Mouse (Mus musculus): ENCODE data around the gene Slc25a14.

DNA sequence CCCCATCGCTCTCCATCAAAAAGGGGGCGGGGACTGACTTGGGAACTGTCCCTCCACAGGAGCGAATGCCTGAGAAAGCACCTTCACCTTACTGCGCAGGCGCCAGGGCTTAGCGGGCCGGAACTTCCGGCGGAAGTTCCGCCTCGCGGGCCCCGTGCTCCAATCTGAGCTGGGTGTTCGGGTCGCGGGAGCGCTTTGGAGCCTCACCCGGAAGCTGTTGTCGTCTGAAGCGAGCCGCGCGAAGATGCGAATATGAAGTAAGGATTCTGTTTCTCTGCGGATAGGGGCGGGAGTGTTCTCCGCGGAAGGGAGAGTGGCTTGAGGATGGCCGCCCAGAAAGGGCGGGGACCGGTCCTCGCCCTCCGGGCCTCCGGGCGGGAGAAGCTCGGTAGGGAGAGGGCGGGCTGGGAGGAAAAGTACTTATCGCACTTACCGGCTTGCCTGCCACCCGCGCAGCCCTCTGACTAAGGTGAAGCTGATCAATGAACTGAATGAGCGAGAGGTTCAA, 71.7 kb downstream of the Slc25a14 start, which contains the start of gene Rbmx2:
- TF ChIP-seq USF1 (IDR thresholded peaks at IDR 0.05; ENCODE audit: low read depth) (no peak), E2F4 (IDR thresholded peaks at IDR 0.05; ENCODE audit: insufficient read depth) (peak; percentile 84), POLR2A (IDR thresholded peaks at IDR 0.05; ENCODE audit: insufficient read length, low read depth) (no peak)

Data from myocyte (in vitro differentiated cells).